Mouse (Mus musculus): ENCODE results near the gene Grin3a.

Grin3a gene

DNA sequence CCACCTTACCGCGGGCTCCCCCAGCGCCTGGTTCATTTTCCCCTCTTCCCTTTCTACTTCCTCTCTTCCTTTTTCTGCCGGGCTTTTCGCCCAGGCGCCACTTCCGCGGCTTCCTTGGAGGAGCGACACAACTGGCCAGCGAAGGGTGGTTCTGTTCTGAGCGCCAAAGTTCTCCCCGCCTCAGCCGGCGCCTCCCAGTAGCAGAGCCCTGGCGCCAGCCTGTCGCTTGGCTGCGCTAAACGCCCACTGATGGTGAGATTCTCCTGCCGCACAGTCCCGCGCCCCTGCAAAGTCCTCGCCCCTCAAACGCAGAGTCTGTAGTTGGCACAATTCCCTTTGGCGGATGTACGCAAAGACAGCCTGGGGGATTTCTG lies at the start of gene Grin3a:
Gene Grin3a, minus strand, starts transcription at position 133 of the 374 bp plus-strand sequence.
- peak; percentile 10 to 12 for DNase-seq (ENCODE audit: low spot score in 2 of 2)

DNA sequence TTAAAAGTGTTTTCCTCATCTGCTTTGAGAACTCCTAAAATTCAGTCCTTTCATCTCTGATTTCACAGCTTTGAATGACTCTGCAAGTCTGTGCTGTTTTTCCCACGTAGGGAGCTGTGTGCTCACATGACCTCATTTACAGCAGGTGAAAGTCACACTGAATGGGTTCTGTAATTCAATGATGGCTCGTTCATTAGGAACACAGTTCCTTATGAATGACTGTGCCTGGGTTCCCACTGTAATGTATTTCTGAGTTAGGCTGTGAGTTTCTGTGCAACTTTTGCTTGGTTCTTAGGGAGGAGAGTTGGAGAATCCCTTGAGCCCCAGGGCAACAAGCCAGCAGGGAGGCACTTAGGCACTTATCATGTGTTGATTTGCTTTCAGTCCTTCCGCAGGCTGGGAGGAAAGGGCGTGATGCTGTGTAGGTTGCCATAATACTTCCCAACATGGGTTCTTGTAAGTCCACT lies 46.3 kb upstream of the Grin3a start:
- no peak for DNase-seq (ENCODE audit: low spot score in 2 of 2)

- DNase-seq (ENCODE audit: low spot score in 2 of 2) = no peak
These were observed 31.5 kb upstream of the Grin3a start for GRCm38 (mm10) chr4:49877084-49877483.

GRCm38 (mm10) chr4:49860611-49861010 lies 15.1 kb upstream of the Grin3a start:
- DNase-seq (ENCODE audit: low spot score in 2 of 2) = no peak

DNA sequence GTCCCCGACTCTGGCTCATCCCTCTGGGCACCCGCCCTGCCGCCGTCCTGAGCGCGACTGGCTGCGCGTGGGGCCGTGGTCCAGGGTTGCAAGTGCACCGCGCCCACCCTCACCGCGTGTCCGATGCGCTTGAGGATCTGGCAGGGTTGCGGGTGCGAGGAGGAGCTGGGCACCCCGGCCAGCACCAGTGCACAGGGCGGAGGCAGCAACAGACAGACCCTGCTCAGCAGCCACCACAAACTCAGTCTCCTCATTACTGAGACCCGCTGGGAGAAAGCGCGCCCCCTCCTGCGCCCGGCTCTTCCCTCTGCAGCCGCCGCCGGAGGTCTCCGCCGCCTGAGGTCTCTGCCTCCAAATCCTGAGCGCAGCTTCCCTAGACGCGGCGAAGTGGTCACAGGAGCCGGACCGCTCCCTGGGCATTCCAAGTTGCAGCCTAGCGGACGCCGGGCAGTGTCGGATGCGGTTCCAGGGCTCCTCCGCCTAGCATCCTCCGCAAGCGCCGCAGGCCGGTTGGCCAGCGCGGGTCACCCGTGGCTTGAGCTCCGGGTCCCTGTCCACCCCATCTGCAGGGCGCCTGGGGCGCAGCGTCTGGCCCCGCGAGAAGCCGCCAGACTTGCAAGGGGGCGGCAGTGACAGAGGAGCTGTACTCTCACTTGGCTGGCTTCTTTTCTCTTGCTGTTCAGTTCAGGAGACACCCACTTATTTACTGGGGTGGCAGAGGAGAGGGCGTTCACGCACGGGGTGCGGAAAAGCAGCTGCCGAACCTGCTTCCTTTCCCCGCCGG lies 524 bp downstream of the Grin3a start:
- DNase-seq (ENCODE audit: low spot score in 2 of 2) = no peak

- DNase-seq (ENCODE audit: low spot score in 2 of 2) = no peak
These were observed 1.2 kb downstream of the Grin3a start for GRCm38 (mm10) chr4:49844274-49844827.

DNA sequence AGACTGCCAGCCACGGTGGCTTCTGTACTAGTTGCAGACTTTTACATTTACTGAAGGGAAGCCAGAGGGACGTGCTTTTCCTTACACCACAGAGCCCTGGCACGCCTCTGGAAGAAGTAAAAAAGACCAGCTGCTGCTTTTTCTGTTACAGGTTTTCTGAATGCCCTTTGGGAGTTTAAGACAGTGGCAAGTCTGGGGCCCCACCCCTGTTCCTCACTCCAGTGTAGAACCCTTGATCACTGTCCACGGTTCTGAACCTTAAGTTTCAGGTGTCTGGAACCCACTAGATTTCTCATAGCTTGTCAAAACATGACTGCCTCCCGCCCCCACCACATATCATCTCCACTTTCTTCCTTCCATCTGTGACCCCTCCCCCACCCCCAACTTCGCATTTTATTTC lies 1.8 kb downstream of the Grin3a start:
- DNase-seq (ENCODE audit: low spot score in 2 of 2) = no peak

DNA sequence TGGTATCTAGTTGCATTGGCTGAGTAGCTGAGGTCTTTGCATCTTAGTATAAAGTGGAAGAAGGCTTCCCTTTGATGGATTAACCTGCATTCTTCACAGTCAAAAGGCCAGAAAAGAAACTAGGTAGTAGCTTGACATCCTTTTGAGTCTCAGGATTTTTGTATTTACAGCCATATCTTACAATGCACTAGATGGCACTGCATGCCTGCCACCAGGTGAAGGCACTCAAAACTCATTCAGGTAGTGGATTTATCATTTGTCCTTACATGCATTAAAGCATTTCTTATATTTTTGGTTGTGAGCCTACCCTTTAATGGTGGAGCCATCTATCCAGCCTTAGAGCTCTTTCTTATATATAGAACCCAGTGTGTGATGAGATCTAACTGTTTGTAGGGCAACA lies 13.5 kb downstream of the Grin3a start:
- DNase-seq (ENCODE audit: low spot score in 2 of 2) = no peak

GRCm38 (mm10) chr4:49813852-49814251 lies 31.7 kb downstream of the Grin3a start:
- DNase-seq (ENCODE audit: low spot score in 2 of 2) = no peak

DNA sequence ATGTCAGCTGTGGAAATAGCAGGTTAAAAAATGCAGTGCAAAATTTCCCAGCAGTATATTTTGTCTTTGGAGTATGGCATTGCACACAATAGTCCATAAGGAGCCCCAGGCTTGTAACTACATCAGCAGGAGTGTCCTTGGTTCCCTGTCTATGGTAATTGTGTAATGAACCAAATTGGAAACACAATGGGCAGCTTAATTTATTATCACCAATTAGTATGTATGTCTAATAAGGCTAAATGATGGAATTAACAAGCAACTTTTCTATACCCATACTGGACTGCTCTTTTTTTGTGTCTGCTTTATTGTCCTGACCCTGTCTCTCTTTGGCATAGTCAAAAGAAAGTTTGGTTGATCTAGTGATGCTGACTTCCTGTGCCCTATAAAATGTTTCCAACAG lies 38.8 kb downstream of the Grin3a start:
- no peak for DNase-seq (ENCODE audit: low spot score in 2 of 2)

- no peak for DNase-seq (ENCODE audit: low spot score in 2 of 2)
These were observed 46.2 kb downstream of the Grin3a start for GRCm38 (mm10) chr4:49799338-49799737.

GRCm38 (mm10) chr4:49788971-49789370 lies 56.6 kb downstream of the Grin3a start:
- no peak for DNase-seq (ENCODE audit: low spot score in 2 of 2)

DNA sequence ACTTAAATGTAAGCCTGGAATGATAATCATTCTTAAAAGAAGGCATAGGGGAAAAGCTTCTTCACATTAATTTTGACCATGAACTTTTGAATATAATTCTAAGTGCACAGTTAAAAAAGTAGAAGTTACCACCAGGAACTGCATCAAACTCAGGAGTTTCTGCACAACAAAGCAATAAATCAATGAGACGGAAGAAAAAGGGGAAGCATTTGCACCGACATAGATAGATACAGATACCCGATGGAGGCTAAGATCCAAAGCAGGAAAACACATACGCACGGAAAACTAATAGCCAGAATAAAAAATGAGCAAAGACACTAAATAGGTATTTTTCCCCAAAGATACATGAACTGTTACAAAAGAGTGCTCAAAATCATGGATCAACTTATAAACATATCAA lies 102.7 kb downstream of the Grin3a start:
- no peak for DNase-seq (ENCODE audit: low spot score in 2 of 2)

DNA sequence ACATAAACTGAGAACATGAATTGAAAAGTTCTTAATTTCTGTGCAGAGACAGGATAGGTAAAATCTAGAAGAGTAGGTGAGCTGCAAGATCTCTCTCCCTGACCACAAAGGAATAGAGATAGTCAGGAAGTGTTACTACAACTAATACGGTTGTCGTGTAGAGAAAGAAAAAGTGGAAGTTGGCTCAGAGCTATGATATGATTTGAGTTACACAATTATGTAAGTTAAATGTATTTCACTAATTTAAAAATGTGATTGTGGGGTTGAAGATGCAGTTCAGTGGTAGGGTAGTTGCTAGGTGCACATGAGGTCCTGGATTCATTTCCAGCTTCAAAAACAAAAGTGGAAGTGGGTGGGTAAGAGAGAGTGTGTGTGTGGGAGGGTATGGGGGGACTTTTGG lies 103.6 kb downstream of the Grin3a start:
- DNase-seq (ENCODE audit: low spot score in 2 of 2) = no peak

- no peak for DNase-seq (ENCODE audit: low spot score in 2 of 2)
These were observed 104.5 kb downstream of the Grin3a start for GRCm38 (mm10) chr4:49740796-49741766.

DNA sequence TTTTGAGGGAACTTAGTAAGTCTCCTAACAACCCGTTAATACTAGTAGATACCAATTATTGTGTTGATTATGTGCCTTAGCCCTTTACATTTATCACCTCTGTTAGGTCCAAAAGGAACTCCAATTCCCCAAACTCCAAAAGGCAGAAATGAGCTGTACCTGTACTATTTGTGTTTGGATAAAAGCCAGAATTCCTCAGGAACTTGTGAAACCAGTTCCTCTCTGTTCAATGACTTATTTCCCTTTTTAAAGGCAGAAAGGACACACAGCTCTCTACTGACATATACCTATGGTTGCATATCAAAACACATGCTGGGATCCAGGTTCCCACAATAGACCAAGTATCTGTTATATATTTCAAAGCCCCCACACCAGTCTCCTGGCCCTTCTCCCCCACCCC lies 106.0 kb downstream of the Grin3a start:
- no peak for DNase-seq (ENCODE audit: low spot score in 2 of 2)

DNA sequence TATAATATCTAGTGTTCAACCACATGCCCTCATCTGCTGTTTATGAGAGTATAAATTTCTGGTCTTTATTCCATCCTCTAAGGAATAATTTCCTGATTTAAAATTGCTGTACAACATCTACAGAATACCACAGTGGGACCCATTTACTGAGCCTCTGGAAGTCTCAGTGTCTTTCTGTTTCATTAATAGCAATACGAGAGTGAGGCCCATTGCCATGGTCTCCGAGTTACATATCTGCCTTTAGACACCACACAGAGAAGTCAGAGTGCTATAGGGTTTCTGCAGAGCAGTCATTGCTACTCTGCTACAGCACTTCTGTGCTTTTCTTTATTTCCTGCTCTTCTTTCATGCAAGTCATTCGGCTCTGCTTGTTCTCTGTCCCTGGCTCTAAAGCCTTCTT lies 116.2 kb downstream of the Grin3a start:
- DNase-seq (ENCODE audit: low spot score in 2 of 2) = no peak

DNA sequence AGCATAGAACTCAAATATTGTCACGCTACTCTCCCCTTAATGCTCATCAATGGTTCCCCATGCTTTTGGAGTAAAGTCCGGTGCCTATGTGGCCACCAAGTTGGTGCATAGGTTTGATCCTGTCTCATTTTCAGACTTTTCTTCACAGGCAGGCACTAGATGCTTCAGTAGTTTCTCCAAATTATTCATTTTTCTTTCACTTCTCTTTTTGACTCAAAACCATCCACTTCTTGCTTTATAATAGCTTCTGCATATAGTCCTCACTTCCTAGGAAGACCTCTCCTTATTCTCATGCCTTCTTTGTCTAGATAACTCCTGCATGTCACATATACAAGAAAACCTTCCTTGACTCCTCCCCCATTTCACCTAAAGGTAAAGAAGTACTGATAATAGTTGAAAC lies 121.6 kb downstream of the Grin3a start:
- no peak for DNase-seq (ENCODE audit: low spot score in 2 of 2)

- DNase-seq (ENCODE audit: low spot score in 2 of 2) = no peak
These were observed 153.9 kb downstream of the Grin3a start for GRCm38 (mm10) chr4:49691405-49692194.

GRCm38 (mm10) chr4:49688594-49689288 lies 156.8 kb downstream of the Grin3a start:
- DNase-seq (ENCODE audit: low spot score in 2 of 2) = peak; percentile 16

DNA sequence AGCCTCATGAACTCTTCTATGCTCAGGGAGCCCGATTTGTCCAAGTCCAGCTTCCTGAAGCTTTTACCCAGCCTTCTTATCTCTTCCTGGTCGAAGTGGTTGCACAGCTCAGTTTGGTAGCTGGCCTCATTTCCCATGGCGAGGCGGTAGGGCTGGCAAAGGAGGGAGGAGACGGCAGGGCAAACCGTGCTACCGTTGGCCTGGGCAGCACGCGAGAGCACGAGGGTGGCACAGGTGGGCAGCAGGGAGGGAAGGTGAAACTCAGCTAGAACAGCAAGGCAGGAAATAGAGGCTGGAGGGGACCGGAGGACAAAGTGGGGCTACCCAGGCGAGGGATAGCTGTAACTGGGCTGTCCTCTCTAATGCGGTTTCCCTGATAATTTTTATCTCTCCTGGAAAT lies 163.7 kb downstream of the Grin3a start, which contains the start of gene Ppp3r2:
Gene Ppp3r2, minus strand, starts transcription at position 213 of the 400 bp plus-strand sequence.
- no peak for DNase-seq (ENCODE audit: low spot score in 2 of 2)
